Mouse (Mus musculus): ENCODE measurements at regions not wholly inside any gene's neighbourhood (a gene's known extent, or its start where the extent isn't known, plus 50 kb on each side); places are given as distances from the start of the nearest gene placed in this dataset.

DNA sequence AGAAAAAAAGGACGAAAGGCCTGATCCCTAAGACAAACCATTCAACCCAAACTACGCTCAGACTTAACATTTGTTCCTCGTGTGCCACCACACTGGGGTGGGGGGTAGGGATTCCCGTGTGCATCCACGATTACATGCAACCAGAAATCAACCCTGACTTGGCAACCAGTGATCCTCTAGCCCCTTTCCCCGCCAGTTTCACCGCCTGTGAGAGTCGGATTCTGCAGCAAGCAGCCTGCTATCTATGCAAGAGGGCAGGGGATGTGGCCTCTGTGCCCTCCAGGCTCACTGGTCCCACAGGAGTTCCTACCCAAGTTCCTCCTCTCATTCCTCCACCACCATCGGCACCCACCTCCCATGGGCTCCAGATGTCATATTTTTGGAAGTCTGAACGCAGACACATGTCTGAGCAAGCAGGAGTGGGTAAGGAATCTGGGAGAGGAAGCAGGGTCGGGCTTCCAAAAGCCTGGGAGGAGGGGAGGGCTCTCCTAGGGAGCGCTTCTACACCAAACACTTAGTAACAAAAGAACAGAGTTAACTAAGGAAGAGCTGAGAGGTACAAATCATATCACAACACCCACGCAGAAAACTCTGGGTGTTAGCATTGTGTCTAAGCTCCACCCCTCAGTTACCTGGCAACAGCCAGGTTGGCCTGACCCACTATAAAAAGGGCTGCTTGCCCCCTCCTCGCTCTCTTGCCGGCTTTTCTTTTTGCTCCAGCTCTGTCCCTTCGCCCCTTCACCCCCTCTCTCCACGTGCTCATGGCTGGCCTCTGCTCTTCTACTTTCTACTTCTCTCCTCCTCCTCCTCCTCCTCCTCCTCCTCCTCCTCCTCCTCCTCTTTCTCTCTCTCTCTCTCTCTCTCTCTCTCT lies 127.9 kb upstream of the Arid1b start:
- Histone ChIP-seq H3K4me3 (ENCODE audit: insufficient read depth in 1 of 2, low read depth in 1 of 2, low read length in 2 of 2, poor library complexity in 1 of 2, severe bottlenecking in 1 of 2) (no peak overlapping the region), H3K27ac (ENCODE audit: insufficient read depth, low read depth, low read length, poor library complexity, severe bottlenecking) (no peak overlapping the region), H3K9ac (ENCODE audit: insufficient read depth, low read depth, low read length, poor library complexity, severe bottlenecking) (no peak overlapping the region)

DNA sequence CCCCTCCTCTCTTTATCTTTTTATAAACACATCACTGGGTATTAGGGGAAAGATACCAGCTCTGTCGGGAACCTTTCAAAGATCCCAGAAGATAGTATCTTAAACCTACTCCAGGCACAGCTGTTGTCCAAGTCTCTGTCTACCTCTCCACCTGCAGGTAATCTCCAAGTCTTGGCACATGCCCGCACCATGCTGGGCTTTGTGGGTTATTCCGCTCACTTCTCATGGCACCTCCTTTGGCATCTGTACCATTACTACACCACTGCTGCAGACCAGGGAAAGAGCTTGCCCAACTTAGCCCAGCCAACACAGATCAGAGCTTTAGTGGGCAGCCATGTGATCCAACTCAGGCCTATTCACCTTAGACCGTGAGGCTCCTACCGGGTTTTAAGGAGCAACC lies 127.0 kb upstream of the Arid1b start:
- H3K9ac ChIP-seq (ENCODE audit: insufficient read depth, low read depth, low read length, poor library complexity, severe bottlenecking): no peak overlapping the region
- in situ Hi-C loops (cut with MboI; ENCODE audit: low sequenced_read_pairs in 2 of 2, unreplicated experiment in 2 of 2): no loop called here
- DNase-seq (ENCODE audit: low read depth, low spot score): no peak
- TF ChIP-seq MAFK (IDR thresholded peaks at IDR 0.05; ENCODE audit: insufficient read depth, low read depth, low read length): no peak
- TF ChIP-seq CHD2 (IDR thresholded peaks at IDR 0.05; ENCODE audit: low read depth, low read length): no peak
- TF ChIP-seq ZNF384 (IDR thresholded peaks at IDR 0.05; ENCODE audit: low read depth, low read length): no peak
- TF ChIP-seq ZC3H11A (IDR thresholded peaks at IDR 0.05; ENCODE audit: borderline replicate concordance, low read depth, low read length): no peak
- TF ChIP-seq HCFC1 (IDR thresholded peaks at IDR 0.05; ENCODE audit: borderline replicate concordance, insufficient read depth, low read length): no peak
- no peak overlapping the region for H3K4me3 ChIP-seq (ENCODE audit: insufficient read depth in 1 of 2, low read depth in 1 of 2, low read length in 2 of 2, poor library complexity in 1 of 2, severe bottlenecking in 1 of 2)
- H3K9me3 ChIP-seq (ENCODE audit: control insufficient read depth, insufficient read depth, low read depth, low read length): no peaks in the 10 kb centered on the region
- no peak overlapping the region for H3K27ac ChIP-seq (ENCODE audit: insufficient read depth, low read depth, low read length, poor library complexity, severe bottlenecking)
- 0 out of 4 replicates have a peak, but pooled peaks cover 0 to 2% of the 10 kb centered on the region in 2 experiments for H3K4me1 ChIP-seq (ENCODE audit: control insufficient read depth in 2 of 2, insufficient read depth in 2 of 2, low read length in 2 of 2, poor library complexity in 1 of 2)
- no peaks in the 10 kb centered on the region for H3K36me3 ChIP-seq (ENCODE audit: control insufficient read depth, insufficient read depth, low read length, poor library complexity, severe bottlenecking)

More for the DNA sequence above, 127.9 kb upstream of the Arid1b start:
- in situ Hi-C loops (cut with MboI; ENCODE audit: low sequenced_read_pairs in 2 of 2, unreplicated experiment in 2 of 2): no loop called here
- no peak for DNase-seq (ENCODE audit: low read depth, low spot score)
- Histone ChIP-seq H3K36me3 (ENCODE audit: control insufficient read depth, insufficient read depth, low read length, poor library complexity, severe bottlenecking) (no peaks in the 10 kb centered on the region), H3K4me1 (ENCODE audit: control insufficient read depth in 2 of 2, insufficient read depth in 2 of 2, low read length in 2 of 2, poor library complexity in 1 of 2) (0 out of 4 replicates have a peak, but pooled peaks cover 0 to 2% of the 10 kb centered on the region in 2 experiments), H3K9me3 (ENCODE audit: control insufficient read depth, insufficient read depth, low read depth, low read length) (no peaks in the 10 kb centered on the region)
- no peak for TF ChIP-seq MAFK (IDR thresholded peaks at IDR 0.05; ENCODE audit: insufficient read depth, low read depth, low read length)
- TF ChIP-seq ZC3H11A (IDR thresholded peaks at IDR 0.05; ENCODE audit: borderline replicate concordance, low read depth, low read length): no peak
- no peak for TF ChIP-seq ZNF384 (IDR thresholded peaks at IDR 0.05; ENCODE audit: low read depth, low read length)
- no peak for TF ChIP-seq CHD2 (IDR thresholded peaks at IDR 0.05; ENCODE audit: low read depth, low read length)
- TF ChIP-seq HCFC1 (IDR thresholded peaks at IDR 0.05; ENCODE audit: borderline replicate concordance, insufficient read depth, low read length): no peak

DNA sequence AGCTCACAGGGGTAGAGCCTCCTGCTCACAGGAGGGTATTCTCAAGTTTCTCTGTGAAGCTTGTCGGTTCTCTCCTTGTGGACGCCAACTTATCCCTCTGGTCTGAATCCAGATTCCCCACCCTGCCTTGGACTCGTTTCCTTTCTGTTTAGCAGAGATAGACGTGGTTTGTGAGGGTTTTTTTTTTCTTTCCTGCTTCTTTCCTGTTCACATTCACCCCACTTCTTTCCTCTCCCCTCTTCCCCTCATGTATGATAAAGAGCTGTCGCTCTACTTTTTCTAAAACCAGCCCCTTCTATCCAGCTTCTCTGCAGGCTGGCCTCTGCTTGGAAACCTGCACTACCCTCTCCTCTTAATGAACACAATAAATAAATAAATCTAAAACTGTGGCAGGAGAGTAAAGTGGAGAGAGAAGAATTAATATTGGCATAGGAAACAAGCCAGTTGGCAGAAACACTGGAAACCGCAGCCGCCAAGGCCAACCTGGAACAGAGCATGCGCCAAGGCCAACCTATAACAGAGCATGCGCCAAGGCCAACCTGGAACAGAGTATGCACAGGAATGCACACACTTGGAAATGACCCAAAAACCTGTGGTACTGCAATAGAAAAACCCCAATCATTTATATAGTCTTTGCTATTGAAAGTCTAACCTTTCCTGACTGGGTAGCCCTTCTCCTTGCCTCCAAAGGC lies 126.2 kb upstream of the Arid1b start:
- H3K4me1 ChIP-seq (ENCODE audit: control insufficient read depth in 2 of 2, insufficient read depth in 2 of 2, low read length in 2 of 2, poor library complexity in 1 of 2): 0 out of 4 replicates have a peak, but pooled peaks cover 0 to 2% of the 10 kb centered on the region in 2 experiments
- no peak for DNase-seq (ENCODE audit: low read depth, low spot score)
- no peak overlapping the region for H3K4me3 ChIP-seq (ENCODE audit: insufficient read depth in 1 of 2, low read depth in 1 of 2, low read length in 2 of 2, poor library complexity in 1 of 2, severe bottlenecking in 1 of 2)
- TF ChIP-seq MAFK (IDR thresholded peaks at IDR 0.05; ENCODE audit: insufficient read depth, low read depth, low read length) (no peak), ZC3H11A (IDR thresholded peaks at IDR 0.05; ENCODE audit: borderline replicate concordance, low read depth, low read length) (no peak), ZNF384 (IDR thresholded peaks at IDR 0.05; ENCODE audit: low read depth, low read length) (no peak), CHD2 (IDR thresholded peaks at IDR 0.05; ENCODE audit: low read depth, low read length) (no peak), HCFC1 (IDR thresholded peaks at IDR 0.05; ENCODE audit: borderline replicate concordance, insufficient read depth, low read length) (no peak)
- H3K9me3 ChIP-seq (ENCODE audit: control insufficient read depth, insufficient read depth, low read depth, low read length): no peaks in the 10 kb centered on the region
- H3K36me3 ChIP-seq (ENCODE audit: control insufficient read depth, insufficient read depth, low read length, poor library complexity, severe bottlenecking): no peaks in the 10 kb centered on the region
- in situ Hi-C loops (cut with MboI; ENCODE audit: low sequenced_read_pairs in 2 of 2, unreplicated experiment in 2 of 2): no loop called here
- no peak overlapping the region for H3K9ac ChIP-seq (ENCODE audit: insufficient read depth, low read depth, low read length, poor library complexity, severe bottlenecking)
- no peak overlapping the region for H3K27ac ChIP-seq (ENCODE audit: insufficient read depth, low read depth, low read length, poor library complexity, severe bottlenecking)

DNA sequence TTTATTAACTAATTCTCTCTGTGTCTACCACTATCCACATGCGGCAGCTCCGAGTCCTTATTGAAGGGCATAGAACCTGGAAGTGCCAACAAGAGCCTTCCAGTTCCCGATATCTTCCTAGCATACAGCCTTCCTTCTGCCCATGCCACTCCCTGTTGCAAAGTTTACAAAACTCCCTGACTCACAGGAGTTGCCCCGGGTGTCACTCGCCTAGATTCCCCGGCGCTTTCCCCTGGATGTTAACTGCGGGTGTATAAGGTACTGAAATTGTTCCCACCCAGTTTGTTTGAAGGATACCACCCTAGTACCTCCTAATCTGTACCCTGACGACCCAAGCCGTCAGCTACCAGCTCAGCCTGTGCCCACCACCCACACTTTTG lies 125.7 kb upstream of the Arid1b start:
- no peak overlapping the region for H3K9ac ChIP-seq (ENCODE audit: insufficient read depth, low read depth, low read length, poor library complexity, severe bottlenecking)
- TF ChIP-seq HCFC1 (IDR thresholded peaks at IDR 0.05; ENCODE audit: borderline replicate concordance, insufficient read depth, low read length) (no peak), ZC3H11A (IDR thresholded peaks at IDR 0.05; ENCODE audit: borderline replicate concordance, low read depth, low read length) (no peak), MAFK (IDR thresholded peaks at IDR 0.05; ENCODE audit: insufficient read depth, low read depth, low read length) (no peak), CHD2 (IDR thresholded peaks at IDR 0.05; ENCODE audit: low read depth, low read length) (no peak), ZNF384 (IDR thresholded peaks at IDR 0.05; ENCODE audit: low read depth, low read length) (no peak)
- H3K36me3 ChIP-seq (ENCODE audit: control insufficient read depth, insufficient read depth, low read length, poor library complexity, severe bottlenecking): no peaks in the 10 kb centered on the region
- in situ Hi-C loops (cut with MboI; ENCODE audit: low sequenced_read_pairs in 2 of 2, unreplicated experiment in 2 of 2): no loop called here
- 0 out of 4 replicates have a peak, but pooled peaks cover 0 to 2% of the 10 kb centered on the region in 2 experiments for H3K4me1 ChIP-seq (ENCODE audit: control insufficient read depth in 2 of 2, insufficient read depth in 2 of 2, low read length in 2 of 2, poor library complexity in 1 of 2)
- DNase-seq (ENCODE audit: low read depth, low spot score): no peak
- no peak overlapping the region for H3K4me3 ChIP-seq (ENCODE audit: insufficient read depth in 1 of 2, low read depth in 1 of 2, low read length in 2 of 2, poor library complexity in 1 of 2, severe bottlenecking in 1 of 2)
- H3K27ac ChIP-seq (ENCODE audit: insufficient read depth, low read depth, low read length, poor library complexity, severe bottlenecking): no peak overlapping the region
- H3K9me3 ChIP-seq (ENCODE audit: control insufficient read depth, insufficient read depth, low read depth, low read length): no peaks in the 10 kb centered on the region

All from ES-E14 (cell line).